Mouse (Mus musculus) small intestine, adult 2 months (tissue): Measurements from ENCODE around the gene Galm.

Experiments used
- CTCF ChIP-seq: fragments of 200-500 bp; IDR thresholded peaks from 2 replicates; pipeline ENCODE4 v1.5.1; 2012; ENCODE audit warnings: low read depth, mild to moderate bottlenecking, control low read depth, inconsistent platforms, low read length, moderate library complexity, mixed read lengths; ENCODE audit not compliant: insufficient replicate concordance, insufficient read length; ENCODE audit errors: extremely low read depth
- POLR2A ChIP-seq: fragments of 200-500 bp; IDR thresholded peaks from 2 replicates; pipeline ENCODE4 v1.6.1; 2012; ENCODE audit warnings: low read depth, mild to moderate bottlenecking, control low read depth, inconsistent platforms, low read length, moderate library complexity

- TF ChIP-seq POLR2A (no peak), CTCF (no peak)
Observed at GRCm38 (mm10) chr17:80131431-80131766, 4.1 kb downstream of the Galm start.
